Mouse (Mus musculus) testis, postnatal 14 days (tissue): ENCODE data around the gene Itgb2.
A peak's percentile ranks its signal among the peaks of the same experiment; 100 is the strongest.

Experiments used
- DNase-seq: peaks from one replicate; pipeline ENCODE4 v3.0.0; 2021; ENCODE audit warnings: low spot score

The Itgb2 gene

GRCm38 (mm10) chr10:77516379-77516951 lies 13.6 kb upstream of the Itgb2 start:
- DNase-seq = no peak

- DNase-seq = peak; percentile 52
These were observed 12.9 kb upstream of the Itgb2 start for GRCm38 (mm10) chr10:77517066-77517620.

GRCm38 (mm10) chr10:77517801-77518200 lies 12.3 kb upstream of the Itgb2 start:
- no peak for DNase-seq

- no peak for DNase-seq
These were observed 10.9 kb upstream of the Itgb2 start for GRCm38 (mm10) chr10:77519191-77519590.

GRCm38 (mm10) chr10:77520497-77520896 lies 9.6 kb upstream of the Itgb2 start:
- DNase-seq = no peak

- no peak for DNase-seq
These were observed 7.9 kb upstream of the Itgb2 start for GRCm38 (mm10) chr10:77522021-77522731.

- DNase-seq = no peak
These were observed 7.3 kb upstream of the Itgb2 start for GRCm38 (mm10) chr10:77522746-77523145.

- no peak for DNase-seq
These were observed 6.7 kb upstream of the Itgb2 start for GRCm38 (mm10) chr10:77523321-77523720.

- DNase-seq = no peak
These were observed 3.6 kb upstream of the Itgb2 start for GRCm38 (mm10) chr10:77526488-77526887.

- DNase-seq = no peak
These were observed 1.4 kb upstream of the Itgb2 start for GRCm38 (mm10) chr10:77528634-77529033.

GRCm38 (mm10) chr10:77531026-77532019 lies 1.3 kb downstream of the Itgb2 start:
- peak; percentile 59 for DNase-seq

- no peak for DNase-seq
These were observed 2.0 kb downstream of the Itgb2 start for GRCm38 (mm10) chr10:77532020-77532413.

- DNase-seq = no peak
These were observed 6.7 kb downstream of the Itgb2 start for GRCm38 (mm10) chr10:77536727-77537126.

GRCm38 (mm10) chr10:77537215-77538209 lies 7.5 kb downstream of the Itgb2 start:
- no peak for DNase-seq

GRCm38 (mm10) chr10:77539320-77539945 lies 9.4 kb downstream of the Itgb2 start:
- DNase-seq = no peak

GRCm38 (mm10) chr10:77540576-77541102 lies 10.6 kb downstream of the Itgb2 start:
- DNase-seq = no peak

GRCm38 (mm10) chr10:77541864-77542666 lies 12.0 kb downstream of the Itgb2 start:
- no peak for DNase-seq

GRCm38 (mm10) chr10:77543226-77543625 lies 13.2 kb downstream of the Itgb2 start:
- DNase-seq = no peak

- DNase-seq = no peak
These were observed 14.9 kb downstream of the Itgb2 start for GRCm38 (mm10) chr10:77544916-77545315.
